Mouse (Mus musculus): ENCODE data around the gene Ispd.

Gene Ispd

GRCm38 (mm10) chr12:36708810-36709209, 327.6 kb downstream of the Ispd start:
- no peak for DNase-seq (ENCODE audit: low read depth, low spot score)

- DNase-seq (ENCODE audit: low read depth, low spot score) = peak; percentile 28
Observed at GRCm38 (mm10) chr12:36713866-36714662, 332.8 kb downstream of the Ispd start.

- no peak for DNase-seq (ENCODE audit: low read depth, low spot score)
Observed at GRCm38 (mm10) chr12:36717526-36717925, 336.3 kb downstream of the Ispd start.

- DNase-seq (ENCODE audit: low read depth, low spot score) = no peak
Observed at GRCm38 (mm10) chr12:36718417-36718816, 337.2 kb downstream of the Ispd start.

- DNase-seq (ENCODE audit: low read depth, low spot score) = no peak
Observed at GRCm38 (mm10) chr12:36719074-36719473, 337.8 kb downstream of the Ispd start.

GRCm38 (mm10) chr12:36720779-36721178, 339.5 kb downstream of the Ispd start:
- no peak for DNase-seq (ENCODE audit: low read depth, low spot score)

- DNase-seq (ENCODE audit: low read depth, low spot score) = no peak
Observed at GRCm38 (mm10) chr12:36721223-36721622, 340.0 kb downstream of the Ispd start.

GRCm38 (mm10) chr12:36722754-36723153, 341.5 kb downstream of the Ispd start:
- DNase-seq (ENCODE audit: low read depth, low spot score) = no peak

- no peak for DNase-seq (ENCODE audit: low read depth, low spot score)
Observed at GRCm38 (mm10) chr12:36723302-36723701, 342.1 kb downstream of the Ispd start.

GRCm38 (mm10) chr12:36724297-36724696, 343.0 kb downstream of the Ispd start:
- no peak for DNase-seq (ENCODE audit: low read depth, low spot score)

- DNase-seq (ENCODE audit: low read depth, low spot score) = no peak
Observed at GRCm38 (mm10) chr12:36725250-36725649, 344.0 kb downstream of the Ispd start.

- DNase-seq (ENCODE audit: low read depth, low spot score) = no peak
Observed at GRCm38 (mm10) chr12:36726026-36726425, 344.8 kb downstream of the Ispd start.

GRCm38 (mm10) chr12:36733673-36734371, 352.6 kb downstream of the Ispd start:
- no peak for DNase-seq (ENCODE audit: low read depth, low spot score)

All from telencephalon, adult 2 months (tissue).